Mouse (Mus musculus) adrenal gland, adult 18-20 months (tissue): ENCODE measurements around the gene E030018B13Rik. TPM values are rescaled to one million over a fixed set of nuclear protein-coding genes. Genes with fewer than 3 reads are reported as not detected.

Experiments used
- DNase-seq, 2 experiments: peaks; one replicate each; pipeline ENCODE4 v3.0.0; 2021 to 2022; ENCODE audit warnings: low spot score in 2 of 2
- long read RNA-seq, 2 experiments: library from polyadenylated mRNA; stranded (forward); transcript quantifications; one replicate each; pipeline ENCODE4 v2.0.0; 2021
- total RNA-seq, 2 experiments: library from RNA; stranded (reverse); gene quantifications; 1 replicate in 1 of 2; 2 replicates in 1 of 2; pipeline ENCODE4 v1.2.3; 2021

The E030018B13Rik gene
- total RNA-seq = not detected
- long read RNA-seq, experiment 1, partial matches to known transcripts = 0 of 1 reads
- long read RNA-seq, experiment 1, other reads (novel, unspliced or antisense) = 1 of 1 reads
- long read RNA-seq, experiment 2 = 0 reads

- DNase-seq = no peak
These were observed at the start of gene E030018B13Rik for GRCm38 (mm10) chr7:63916268-63916907. TSS of gene E030018B13Rik (plus strand) at chr7:63916857.

DNA sequence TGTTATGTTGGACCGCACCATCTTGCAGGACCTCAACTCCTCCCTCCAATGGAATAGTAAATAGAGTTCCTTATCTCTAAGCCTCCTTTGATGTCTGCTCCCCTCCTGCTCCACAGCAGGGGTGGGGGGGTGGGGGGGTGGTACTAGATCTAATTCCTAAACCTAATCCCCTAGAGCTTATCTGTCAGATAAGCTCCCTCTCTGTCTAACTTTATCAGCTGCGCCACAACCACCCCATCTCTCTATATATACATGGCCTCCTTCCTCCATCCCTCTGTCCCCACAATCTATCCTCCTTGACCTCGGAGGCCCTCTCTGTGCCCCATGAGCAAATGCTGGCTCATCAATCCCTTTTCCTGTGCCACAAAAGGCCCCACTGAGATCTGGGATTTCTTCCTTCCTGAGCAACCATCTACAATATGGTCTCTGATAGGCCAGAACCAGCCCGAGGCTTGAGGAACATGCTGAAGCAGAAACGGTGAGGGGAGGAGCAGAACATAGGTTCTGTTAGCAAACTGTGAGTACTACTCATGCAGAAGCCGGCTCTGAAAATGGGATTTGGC, 48.2 kb upstream of the E030018B13Rik start:
- no peak for DNase-seq

GRCm38 (mm10) chr7:63871698-63872097, 45.0 kb upstream of the E030018B13Rik start:
- no peak for DNase-seq

DNA sequence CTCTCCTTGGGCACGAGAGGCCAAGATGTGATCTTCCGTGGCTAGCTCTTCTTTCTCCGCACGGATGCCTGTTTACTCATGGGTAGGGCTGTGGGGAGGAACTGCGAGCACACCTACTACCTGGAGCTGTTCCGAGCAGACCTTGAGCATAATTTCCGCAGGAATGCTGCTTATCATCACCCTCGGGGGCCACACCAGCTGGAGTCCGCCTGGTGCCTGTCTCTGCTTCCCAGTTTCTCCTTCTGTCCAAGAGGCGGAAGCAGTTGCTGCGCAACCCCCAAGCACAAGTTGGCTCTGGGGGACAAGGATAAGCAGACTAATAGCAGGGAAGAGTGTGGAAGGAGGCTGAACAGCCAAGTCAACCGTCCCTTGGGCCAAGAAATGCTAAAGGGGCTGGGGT, 42.8 kb upstream of the E030018B13Rik start:
- no peak for DNase-seq

DNA sequence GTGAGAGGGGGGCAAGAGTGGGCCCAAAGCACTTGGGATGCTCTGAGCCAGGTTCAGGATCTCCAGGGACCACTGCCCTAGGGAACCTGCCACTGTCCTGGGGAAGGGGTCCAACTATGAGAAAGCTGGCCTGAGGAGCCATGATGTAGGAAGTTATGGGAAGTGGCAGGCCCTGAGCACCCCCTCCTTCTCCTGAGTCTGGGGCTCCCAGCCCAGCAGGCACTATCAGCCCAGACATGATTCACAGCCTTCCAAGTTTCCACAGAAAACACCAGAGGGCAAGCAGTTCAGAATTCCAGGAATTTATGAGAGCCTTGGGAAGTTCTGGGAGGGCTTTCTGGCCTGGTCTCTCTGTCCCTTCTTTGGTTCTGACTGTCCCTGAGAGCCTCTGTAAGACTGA, 41.0 kb upstream of the E030018B13Rik start:
- no peak for DNase-seq

DNA sequence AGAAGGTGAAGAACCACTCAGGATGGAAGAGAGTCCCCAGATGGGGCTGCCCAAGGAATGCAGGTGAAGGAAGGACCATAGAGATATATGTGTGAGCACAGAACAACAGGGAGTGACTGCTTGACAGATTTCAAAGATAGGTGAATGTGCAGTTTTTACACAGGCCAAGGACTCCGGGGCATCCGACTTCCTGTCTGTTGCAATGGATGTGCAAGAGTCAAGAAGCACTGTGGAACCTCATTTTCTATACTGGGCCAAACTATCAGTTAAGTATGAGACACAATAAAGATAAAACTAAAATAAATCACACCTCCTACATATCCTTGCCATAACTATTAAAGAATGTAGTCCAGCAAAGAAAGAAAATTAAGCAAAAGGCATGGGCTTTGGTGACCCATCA, 40.0 kb upstream of the E030018B13Rik start:
- DNase-seq = no peak

- no peak for DNase-seq
These were observed 39.0 kb upstream of the E030018B13Rik start for GRCm38 (mm10) chr7:63877610-63878009.

- DNase-seq = no peak
These were observed 37.1 kb upstream of the E030018B13Rik start for GRCm38 (mm10) chr7:63879583-63879982.

DNA sequence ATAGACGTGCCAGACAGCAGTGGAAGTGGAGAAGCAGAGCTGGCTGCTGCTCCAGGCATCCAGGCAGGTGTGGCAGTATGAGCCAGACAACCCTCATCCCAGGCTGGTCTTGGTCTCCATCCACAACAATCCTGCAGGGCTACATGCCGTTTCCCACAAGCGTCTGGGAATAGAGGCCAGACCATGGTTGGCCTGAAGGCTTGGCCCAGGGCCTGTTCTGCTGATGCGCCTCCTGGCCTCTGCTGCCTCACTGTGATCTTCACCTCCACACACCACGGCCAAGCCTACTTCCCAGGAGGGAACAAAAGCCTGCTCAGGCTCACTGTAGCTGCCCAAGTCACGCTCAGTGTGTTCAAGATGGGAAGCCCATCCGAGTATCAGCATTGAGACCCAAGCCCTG, 33.9 kb upstream of the E030018B13Rik start:
- no peak for DNase-seq

- DNase-seq = no peak
These were observed 31.6 kb upstream of the E030018B13Rik start for GRCm38 (mm10) chr7:63885025-63885424.

GRCm38 (mm10) chr7:63887034-63887551, 29.6 kb upstream of the E030018B13Rik start:
- DNase-seq = no peak

DNA sequence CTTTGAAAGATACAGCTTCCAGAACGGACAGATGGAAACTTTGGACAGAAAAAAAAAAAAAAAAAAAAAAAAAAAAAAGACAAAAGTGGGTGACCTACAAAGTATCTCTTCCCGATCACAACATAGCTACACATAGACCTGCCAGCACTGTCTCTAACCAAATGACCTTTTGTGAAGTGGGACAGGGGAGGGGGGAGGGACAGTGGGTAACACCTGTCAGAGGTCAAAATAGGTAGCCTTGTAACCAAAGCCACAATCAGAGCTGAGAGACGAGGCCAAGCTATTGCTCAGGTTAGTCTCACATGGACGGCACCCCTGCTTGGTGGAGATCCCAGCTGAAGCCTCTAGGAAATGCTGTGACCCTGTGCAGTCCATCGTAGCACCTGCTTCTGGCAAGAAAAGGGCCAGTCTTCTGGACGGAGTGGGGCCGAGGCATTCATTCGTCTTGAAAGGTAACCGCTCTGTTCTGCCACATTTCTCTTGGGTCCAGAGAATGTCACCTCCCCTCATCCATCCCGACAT, 29.0 kb upstream of the E030018B13Rik start:
- no peak for DNase-seq

- no peak for DNase-seq
These were observed 28.0 kb upstream of the E030018B13Rik start for GRCm38 (mm10) chr7:63888674-63889073.

- no peak for DNase-seq
These were observed 27.3 kb upstream of the E030018B13Rik start for GRCm38 (mm10) chr7:63889116-63889975.

- DNase-seq = no peak
These were observed 25.1 kb upstream of the E030018B13Rik start for GRCm38 (mm10) chr7:63891488-63892075.

DNA sequence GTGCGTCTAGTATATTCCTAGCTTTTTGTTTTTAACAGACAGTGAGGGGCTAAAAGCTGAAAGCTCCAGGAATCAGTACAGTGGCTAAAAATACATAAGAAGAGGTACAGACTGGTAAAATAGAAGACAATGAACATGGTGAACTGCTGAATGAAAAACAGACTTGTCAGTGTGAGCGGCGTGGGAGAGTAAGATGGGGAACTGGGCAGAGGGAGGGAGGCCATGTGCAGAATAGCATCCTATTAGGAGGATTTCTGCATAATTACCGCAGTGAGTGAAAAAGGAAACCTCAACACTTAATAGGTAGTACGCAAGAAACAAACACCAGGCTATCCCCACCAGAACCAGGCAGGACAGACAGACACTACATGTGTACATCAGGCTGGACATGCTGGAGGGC, 23.5 kb upstream of the E030018B13Rik start:
- DNase-seq = no peak

- no peak for DNase-seq
These were observed 22.9 kb upstream of the E030018B13Rik start for GRCm38 (mm10) chr7:63893729-63894128.

- no peak for DNase-seq
These were observed 22.0 kb upstream of the E030018B13Rik start for GRCm38 (mm10) chr7:63894662-63895061.

DNA sequence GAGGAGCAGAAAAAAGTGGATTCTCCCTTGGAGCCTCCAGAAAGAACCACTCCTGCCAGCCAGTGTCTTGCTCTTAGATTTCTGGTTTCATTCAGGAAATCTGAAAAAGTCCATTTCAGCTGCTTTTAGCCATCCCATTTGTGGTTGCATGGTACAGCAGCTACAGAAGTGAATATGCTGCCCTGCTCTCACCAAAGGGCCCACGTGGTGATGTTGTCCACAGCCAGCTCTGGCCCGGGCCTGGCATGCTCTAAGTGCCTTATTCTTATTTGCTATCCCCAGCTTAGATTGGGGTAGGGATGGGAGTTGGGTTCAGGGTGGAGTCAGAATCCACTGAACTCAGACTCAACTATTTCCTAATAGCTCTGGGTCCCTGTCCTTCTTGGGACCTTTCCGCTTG, 21.4 kb upstream of the E030018B13Rik start:
- DNase-seq = no peak

GRCm38 (mm10) chr7:63896276-63896967, 20.2 kb upstream of the E030018B13Rik start:
- no peak for DNase-seq
